Mouse (Mus musculus): Measurements from ENCODE around the gene Sowahb.

Sowahb gene

GRCm38 (mm10) chr5:93002615-93003014 is 42.2 kb downstream of the Sowahb start:
- no peak for DNase-seq (ENCODE audit: low read depth)

DNA sequence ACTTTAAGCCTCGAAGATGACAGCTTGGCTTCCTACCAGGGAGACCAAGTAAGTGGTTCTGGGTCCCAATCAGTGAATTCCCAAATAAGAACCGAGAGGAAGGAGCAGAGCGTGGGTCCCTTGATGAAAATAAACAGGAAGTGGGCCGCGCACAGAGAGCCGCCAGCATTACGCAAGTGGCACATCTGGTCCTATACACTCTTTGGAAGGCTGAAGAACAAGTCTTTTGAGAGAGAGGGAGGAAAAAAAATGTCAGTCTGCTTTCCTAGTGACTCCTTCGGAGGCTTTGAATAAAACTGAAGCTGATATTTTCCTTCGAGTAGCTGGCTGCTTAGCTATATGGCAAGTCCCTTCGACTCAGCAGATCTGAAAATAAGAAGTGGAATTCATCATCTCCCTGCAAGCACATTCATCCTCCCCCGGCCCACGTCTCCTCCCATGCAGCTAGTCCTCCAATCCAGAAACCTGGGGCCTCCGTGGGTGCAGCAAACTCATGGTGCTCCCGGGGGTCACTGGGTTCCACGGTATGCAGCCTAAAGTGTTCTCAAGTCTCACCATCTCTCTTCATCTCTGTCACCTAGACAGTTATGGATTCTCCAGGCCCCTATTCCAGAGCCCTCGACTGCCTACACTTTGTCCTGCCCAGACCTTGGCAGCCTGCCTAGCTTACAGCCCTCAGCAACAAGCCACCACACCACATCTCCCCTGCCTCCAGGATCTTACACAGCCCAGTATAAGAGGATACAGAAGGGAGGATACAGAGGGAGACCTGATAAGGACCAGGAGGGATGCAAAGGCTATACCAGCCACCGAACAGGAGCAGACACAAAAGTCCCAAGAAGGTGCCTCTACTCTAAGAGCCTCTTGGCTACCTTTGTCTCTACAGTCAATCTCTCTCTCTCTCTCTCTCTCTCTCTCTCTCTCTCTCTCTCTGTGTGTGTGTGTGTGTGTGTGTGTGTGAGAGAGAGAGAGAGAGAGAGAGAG is 43.8 kb downstream of the Sowahb start:
- DNase-seq (ENCODE audit: low read depth) = no peak

- DNase-seq (ENCODE audit: low read depth) = no peak
Observed at GRCm38 (mm10) chr5:93000060-93000459, 44.8 kb downstream of the Sowahb start.

GRCm38 (mm10) chr5:92998494-92999016 is 46.3 kb downstream of the Sowahb start:
- no peak for DNase-seq (ENCODE audit: low read depth)

GRCm38 (mm10) chr5:92997428-92998120 is 47.2 kb downstream of the Sowahb start:
- no peak for DNase-seq (ENCODE audit: low read depth)

GRCm38 (mm10) chr5:92994861-92995260 is 50.0 kb downstream of the Sowahb start:
- no peak for DNase-seq (ENCODE audit: low read depth)

DNA sequence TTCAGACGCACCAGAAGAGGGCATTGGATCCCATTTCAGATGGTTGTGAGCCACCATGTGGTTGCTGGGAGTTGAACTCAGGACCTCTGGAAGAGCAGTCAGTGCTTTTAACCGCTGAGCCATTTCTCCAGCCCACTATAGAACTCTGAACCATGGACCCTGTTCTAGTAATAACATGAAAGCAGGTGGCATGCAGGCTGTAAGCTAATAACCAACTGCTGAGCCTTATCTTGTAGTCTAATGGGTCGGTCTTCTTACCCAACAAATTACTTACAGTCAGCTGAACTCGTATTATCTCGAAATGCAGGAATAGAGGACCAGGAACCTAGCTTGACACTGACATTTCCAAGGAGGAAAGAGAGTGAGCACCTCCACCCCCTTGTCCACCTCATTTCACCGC is 50.5 kb downstream of the Sowahb start:
- no peak for DNase-seq (ENCODE audit: low read depth)

GRCm38 (mm10) chr5:92992106-92992505 is 52.7 kb downstream of the Sowahb start:
- DNase-seq (ENCODE audit: low read depth) = no peak

Measured in fibroblast of lung, adult 2 months (primary cell).